Mouse (Mus musculus) forebrain, embryonic 16.5 days (tissue): ENCODE measurements around the gene Il12rb2. TPM values are rescaled to one million over a fixed set of nuclear protein-coding genes. Genes with fewer than 3 reads are reported as not detected.

ENCODE experiments used
- ATAC-seq: fragments of 200-750 bp; cut with Nextera tagmentation; 2 replicates; pipeline ENCODE4 v1.8.0; 2017; ENCODE audit warnings: mild to moderate bottlenecking, moderate library complexity
- H3K27ac ChIP-seq: fragments of 300-500 bp; sonication (generic); 2 replicates; pipeline ENCODE4 v1.5.1; 2014; ENCODE audit warnings: low read length, control low read depth
- H3K27me3 ChIP-seq: fragments of 300-500 bp; sonication (generic); replicated peaks from 2 replicates; pipeline ENCODE4 v1.6.1; 2014; ENCODE audit warnings: low read length; ENCODE audit not compliant: control insufficient read depth, insufficient read depth
- H3K36me3 ChIP-seq: fragments of 300-500 bp; sonication (generic); 2 replicates; pipeline ENCODE4 v1.6.1; 2014; ENCODE audit not compliant: control insufficient read depth, insufficient read depth
- H3K4me1 ChIP-seq: fragments of 300-500 bp; sonication (generic); replicated peaks from 2 replicates; pipeline ENCODE4 v1.6.1; 2014; ENCODE audit warnings: low read length; ENCODE audit not compliant: control insufficient read depth, insufficient read depth
- H3K4me2 ChIP-seq: fragments of 300-500 bp; sonication (generic); 2 replicates; pipeline ENCODE4 v1.6.1; 2014; ENCODE audit warnings: mild to moderate bottlenecking, low read length, control low read depth
- H3K4me3 ChIP-seq: fragments of 300-500 bp; sonication (generic); replicated peaks from 2 replicates; pipeline ENCODE4 v1.5.1; 2014; ENCODE audit warnings: mild to moderate bottlenecking, low read length, control low read depth
- H3K9ac ChIP-seq: fragments of 300-500 bp; sonication (generic); replicated peaks from 2 replicates; pipeline ENCODE4 v1.6.1; 2014; ENCODE audit warnings: low read depth, low read length, control low read depth
- H3K9me3 ChIP-seq: fragments of 300-500 bp; sonication (generic); 2 replicates; pipeline ENCODE4 v1.6.1; 2016; ENCODE audit warnings: low read length; ENCODE audit not compliant: control insufficient read depth
- WGBS: fragments of 180-500 bp; shearing (Covaris S2); extraction: QIAGEN DNeasy Blood & Tissue Kit; methylation state at CpG from one replicate; pipeline ENCODE4 v1.1.7; 2014; 5-methylcytosine and 5-hydroxymethylcytosine counted together
- polyA plus RNA-seq: library from polyadenylated mRNA; unstranded; fragments of >200 nt; fragmentation: Nextera tagmentation; extraction: Ambion mirVana; gene quantifications from 2 replicates; pipeline ENCODE4 v1.2.1, GENCODE M21; 2015

The Il12rb2 gene
- polyA plus RNA-seq, 1 experiment from 2014 or later = not detected

- WGBS = 94% methylated on average over 3 of the region's 3 CpGs
- H3K9me3 ChIP-seq = no peaks in the 10 kb centered on the region
- H3K27ac ChIP-seq = no peak overlapping the region
- H3K4me2 ChIP-seq = no peak overlapping the region
- H3K36me3 ChIP-seq = no peaks in the 10 kb centered on the region
- H3K27me3 ChIP-seq = no peaks in the 10 kb centered on the region
- no peak for ATAC-seq
- no peak overlapping the region for H3K9ac ChIP-seq
- no peak overlapping the region for H3K4me3 ChIP-seq
- peaks cover 5% of the 10 kb centered on the region; the same call in 1 of the 2 replicates for H3K4me1 ChIP-seq
These were observed 74.8 kb downstream of the Il12rb2 start for GRCm38 (mm10) chr6:67301230-67301629.

- Histone ChIP-seq H3K9ac (no peak overlapping the region), H3K4me3 (no peak overlapping the region), H3K27me3 (no peaks in the 10 kb centered on the region), H3K9me3 (no peaks in the 10 kb centered on the region), H3K27ac (no peak overlapping the region), H3K4me2 (no peak overlapping the region), H3K36me3 (no peaks in the 10 kb centered on the region), H3K4me1 (peaks cover 5% of the 10 kb centered on the region; the same call in 1 of the 2 replicates)
- ATAC-seq = peak; percentile 50
- WGBS = 48% methylated on average over 6 of the region's 6 CpGs
These were observed 75.3 kb downstream of the Il12rb2 start for GRCm38 (mm10) chr6:67300710-67301163.

GRCm38 (mm10) chr6:67300300-67300699, 75.7 kb downstream of the Il12rb2 start:
- 73% methylated on average over 4 of the region's 4 CpGs for WGBS
- Histone ChIP-seq H3K27me3 (no peaks in the 10 kb centered on the region), H3K4me1 (peaks cover 5% of the 10 kb centered on the region; the same call in 1 of the 2 replicates), H3K4me2 (no peak overlapping the region), H3K4me3 (no peak overlapping the region), H3K36me3 (no peaks in the 10 kb centered on the region), H3K9ac (no peak overlapping the region), H3K9me3 (no peaks in the 10 kb centered on the region), H3K27ac (no peak overlapping the region)
- ATAC-seq = no peak

- no peak for ATAC-seq
- Histone ChIP-seq H3K36me3 (no peaks in the 10 kb centered on the region), H3K27ac (no peak overlapping the region), H3K4me3 (no peak overlapping the region), H3K27me3 (no peaks in the 10 kb centered on the region), H3K4me2 (no peak overlapping the region), H3K4me1 (peaks cover 5% of the 10 kb centered on the region; the same call in 1 of the 2 replicates), H3K9ac (no peak overlapping the region), H3K9me3 (no peaks in the 10 kb centered on the region)
- 89% methylated on average over 5 of the region's 5 CpGs for WGBS
These were observed 77.2 kb downstream of the Il12rb2 start for GRCm38 (mm10) chr6:67298742-67299141.

- no peak overlapping the region for H3K27ac ChIP-seq
- ATAC-seq = no peak
- peaks cover 5% of the 10 kb centered on the region; the same call in 1 of the 2 replicates for H3K4me1 ChIP-seq
- no peak overlapping the region for H3K4me3 ChIP-seq
- no peaks in the 10 kb centered on the region for H3K9me3 ChIP-seq
- no peak overlapping the region for H3K4me2 ChIP-seq
- peaks cover 3% of the 10 kb centered on the region; the same call in 1 of the 2 replicates for H3K36me3 ChIP-seq
- no peak overlapping the region for H3K9ac ChIP-seq
- H3K27me3 ChIP-seq = no peaks in the 10 kb centered on the region
- 62% methylated on average over 5 of the region's 5 CpGs for WGBS
These were observed 79.9 kb downstream of the Il12rb2 start for GRCm38 (mm10) chr6:67296126-67296525.

GRCm38 (mm10) chr6:67292042-67292623, 83.9 kb downstream of the Il12rb2 start:
- WGBS = 84% methylated on average over 5 of the region's 5 CpGs

GRCm38 (mm10) chr6:67282897-67283296, 93.1 kb downstream of the Il12rb2 start:
- peaks cover 18% of the 10 kb centered on the region for H3K36me3 ChIP-seq
- no peaks in the 10 kb centered on the region for H3K9me3 ChIP-seq
- ATAC-seq = no peak
- no peak overlapping the region for H3K9ac ChIP-seq
- no peak overlapping the region for H3K4me3 ChIP-seq
- H3K27me3 ChIP-seq = no peaks in the 10 kb centered on the region
- 88% methylated on average over 1 of the region's 1 CpGs for WGBS
- H3K27ac ChIP-seq = no peak overlapping the region
- H3K4me2 ChIP-seq = no peak overlapping the region
- H3K4me1 ChIP-seq = no peaks in the 10 kb centered on the region

More at GRCm38 (mm10) chr6:67292042-67292623, 83.9 kb downstream of the Il12rb2 start:
- peaks cover 10% of the 10 kb centered on the region; the same call in 1 of the 2 replicates for H3K36me3 ChIP-seq
- no peak overlapping the region for H3K27ac ChIP-seq
- ATAC-seq = no peak
- H3K9ac ChIP-seq = no peak overlapping the region
- H3K9me3 ChIP-seq = no peaks in the 10 kb centered on the region
- H3K4me1 ChIP-seq = no peaks in the 10 kb centered on the region
- no peaks in the 10 kb centered on the region for H3K27me3 ChIP-seq
- H3K4me3 ChIP-seq = no peak overlapping the region
- H3K4me2 ChIP-seq = no peak overlapping the region

GRCm38 (mm10) chr6:67281614-67282197, 94.3 kb downstream of the Il12rb2 start:
- Histone ChIP-seq H3K4me3 (no peak overlapping the region), H3K9ac (no peak overlapping the region), H3K27me3 (no peaks in the 10 kb centered on the region), H3K9me3 (no peaks in the 10 kb centered on the region), H3K4me2 (no peak overlapping the region), H3K36me3 (peaks cover 24% of the 10 kb centered on the region), H3K4me1 (no peaks in the 10 kb centered on the region), H3K27ac (no peak overlapping the region)
- 94% methylated on average over 9 of the region's 9 CpGs for WGBS
- no peak for ATAC-seq

GRCm38 (mm10) chr6:67277944-67278343, 98.0 kb downstream of the Il12rb2 start:
- H3K9me3 ChIP-seq = no peaks in the 10 kb centered on the region
- no peak overlapping the region for H3K4me3 ChIP-seq
- H3K9ac ChIP-seq = no peak overlapping the region
- no peak overlapping the region for H3K4me2 ChIP-seq
- WGBS = 88% methylated on average over 5 of the region's 5 CpGs
- ATAC-seq = no peak
- no peak overlapping the region for H3K27ac ChIP-seq
- H3K27me3 ChIP-seq = no peaks in the 10 kb centered on the region
- H3K4me1 ChIP-seq = no peaks in the 10 kb centered on the region
- H3K36me3 ChIP-seq = peaks cover 19% of the 10 kb centered on the region
